Mouse (Mus musculus): ENCODE measurements at regions not wholly inside any gene's neighbourhood (a gene's known extent, or its start where the extent isn't known, plus 50 kb on each side); places are given as distances from the start of the nearest gene placed in this dataset.

GRCm38 (mm10) chr13:116619105-116619504 is 309.6 kb upstream of the Isl1 start:
- H3K36me3 ChIP-seq (replicated peaks): no peaks in the 10 kb centered on the region
- no peak overlapping the region for H3K4me2 ChIP-seq
- no peak overlapping the region for H3K4me3 ChIP-seq
- H3K9ac ChIP-seq: no peak overlapping the region
- H3K9me3 ChIP-seq: no peaks in the 10 kb centered on the region
- 96% methylated on average over 5 of the region's 5 CpGs for WGBS
- no peak for ATAC-seq (replicated peaks)
- H3K4me1 ChIP-seq: no peaks in the 10 kb centered on the region
- H3K27me3 ChIP-seq (replicated peaks): no peaks in the 10 kb centered on the region
- H3K27ac ChIP-seq: no peak overlapping the region

- ATAC-seq (replicated peaks): no peak
- H3K4me1 ChIP-seq: no peaks in the 10 kb centered on the region
- no peaks in the 10 kb centered on the region for H3K9me3 ChIP-seq
- no peaks in the 10 kb centered on the region for H3K36me3 ChIP-seq (replicated peaks)
- H3K4me3 ChIP-seq: no peak overlapping the region
- H3K27me3 ChIP-seq (replicated peaks): no peaks in the 10 kb centered on the region
- WGBS: 94% methylated on average over 4 of the region's 4 CpGs
- H3K4me2 ChIP-seq: no peak overlapping the region
- H3K9ac ChIP-seq: no peak overlapping the region
- no peak overlapping the region for H3K27ac ChIP-seq
Measured at GRCm38 (mm10) chr13:116596346-116596745, 286.9 kb upstream of the Isl1 start.

- no peak overlapping the region for H3K4me3 ChIP-seq
- H3K9me3 ChIP-seq: no peaks in the 10 kb centered on the region
- H3K27ac ChIP-seq: no peak overlapping the region
- H3K27me3 ChIP-seq (replicated peaks): no peaks in the 10 kb centered on the region
- no peaks in the 10 kb centered on the region for H3K4me1 ChIP-seq
- H3K4me2 ChIP-seq: no peak overlapping the region
- H3K9ac ChIP-seq: no peak overlapping the region
- H3K36me3 ChIP-seq (replicated peaks): no peaks in the 10 kb centered on the region
- 87% methylated on average over 2 of the region's 2 CpGs for WGBS
- no peak for ATAC-seq (replicated peaks)
Measured at GRCm38 (mm10) chr13:116595512-116595911, 286.0 kb upstream of the Isl1 start.

GRCm38 (mm10) chr13:116575958-116576335 is 266.5 kb upstream of the Isl1 start:
- H3K36me3 ChIP-seq (replicated peaks): no peaks in the 10 kb centered on the region
- no peak overlapping the region for H3K4me2 ChIP-seq
- ATAC-seq (replicated peaks): peak; percentile 48
- peaks cover 21% of the 10 kb centered on the region for H3K27me3 ChIP-seq (replicated peaks)
- H3K9ac ChIP-seq: no peak overlapping the region
- 0 out of 2 replicates have a peak, but pooled peaks cover 5% of the 10 kb centered on the region for H3K4me1 ChIP-seq
- H3K27ac ChIP-seq: no peak overlapping the region
- H3K9me3 ChIP-seq: no peaks in the 10 kb centered on the region
- H3K4me3 ChIP-seq: no peak overlapping the region

- peak; percentile 93 for ATAC-seq (replicated peaks)
- Histone ChIP-seq H3K27me3 (replicated peaks) (peaks cover 26% of the 10 kb centered on the region), H3K9me3 (no peaks in the 10 kb centered on the region), H3K4me3 (no peak overlapping the region), H3K4me2 (no peak overlapping the region), H3K4me1 (0 out of 2 replicates have a peak, but pooled peaks cover 5% of the 10 kb centered on the region), H3K9ac (no peak overlapping the region), H3K36me3 (replicated peaks) (no peaks in the 10 kb centered on the region), H3K27ac (no peak overlapping the region)
- 13% methylated on average over 11 of the region's 11 CpGs for WGBS
Measured at GRCm38 (mm10) chr13:116575274-116575957, 265.9 kb upstream of the Isl1 start.

GRCm38 (mm10) chr13:116555053-116555452 is 245.6 kb upstream of the Isl1 start:
- Histone ChIP-seq H3K4me2 (no peak overlapping the region), H3K27me3 (replicated peaks) (peaks cover 3% of the 10 kb centered on the region; the same call in 1 of the 2 replicates), H3K4me3 (no peak overlapping the region), H3K36me3 (replicated peaks) (no peaks in the 10 kb centered on the region), H3K9ac (no peak overlapping the region), H3K27ac (no peak overlapping the region), H3K4me1 (no peaks in the 10 kb centered on the region), H3K9me3 (no peaks in the 10 kb centered on the region)
- no peak for ATAC-seq (replicated peaks)
- WGBS: 76% methylated on average over 4 of the region's 4 CpGs

- no peak for ATAC-seq (replicated peaks)
- Histone ChIP-seq H3K27ac (no peak overlapping the region), H3K9me3 (no peaks in the 10 kb centered on the region)
Measured at GRCm38 (mm10) chr13:116535211-116535610, 225.7 kb upstream of the Isl1 start.

GRCm38 (mm10) chr13:116533163-116533562 is 223.7 kb upstream of the Isl1 start:
- Histone ChIP-seq H3K36me3 (replicated peaks) (no peaks in the 10 kb centered on the region), H3K9ac (no peak overlapping the region), H3K4me1 (no peaks in the 10 kb centered on the region), H3K27ac (no peak overlapping the region), H3K27me3 (replicated peaks) (no peaks in the 10 kb centered on the region), H3K4me2 (no peak overlapping the region), H3K9me3 (no peaks in the 10 kb centered on the region), H3K4me3 (no peak overlapping the region)
- 84% methylated on average over 3 of the region's 3 CpGs for WGBS
- no peak for ATAC-seq (replicated peaks)

More at GRCm38 (mm10) chr13:116535211-116535610, 225.7 kb upstream of the Isl1 start:
- WGBS: 87% methylated on average over 3 of the region's 3 CpGs
- H3K36me3 ChIP-seq (replicated peaks): no peaks in the 10 kb centered on the region
- H3K4me3 ChIP-seq: no peak overlapping the region
- no peaks in the 10 kb centered on the region for H3K4me1 ChIP-seq
- H3K27me3 ChIP-seq (replicated peaks): no peaks in the 10 kb centered on the region
- no peak overlapping the region for H3K9ac ChIP-seq
- H3K4me2 ChIP-seq: no peak overlapping the region

GRCm38 (mm10) chr13:116528289-116528688 is 218.8 kb upstream of the Isl1 start:
- Histone ChIP-seq H3K27ac (no peak overlapping the region), H3K4me2 (no peak overlapping the region), H3K36me3 (replicated peaks) (no peaks in the 10 kb centered on the region), H3K4me3 (no peak overlapping the region), H3K9me3 (no peaks in the 10 kb centered on the region), H3K9ac (no peak overlapping the region), H3K27me3 (replicated peaks) (no peaks in the 10 kb centered on the region; the same call in 1 of the 2 replicates), H3K4me1 (peaks cover 4% of the 10 kb centered on the region; the same call in 1 of the 2 replicates)
- ATAC-seq (replicated peaks): no peak
- 65% methylated on average over 1 of the region's 1 CpGs for WGBS

GRCm38 (mm10) chr13:116527037-116527436 is 217.5 kb upstream of the Isl1 start:
- ATAC-seq (replicated peaks): no peak
- Histone ChIP-seq H3K9me3 (no peaks in the 10 kb centered on the region), H3K27ac (no peak overlapping the region), H3K4me3 (no peak overlapping the region), H3K4me1 (peaks cover 4% of the 10 kb centered on the region; the same call in 1 of the 2 replicates), H3K4me2 (no peak overlapping the region), H3K27me3 (replicated peaks) (no peaks in the 10 kb centered on the region; the same call in 1 of the 2 replicates), H3K9ac (no peak overlapping the region), H3K36me3 (replicated peaks) (no peaks in the 10 kb centered on the region)
- WGBS: 84% methylated on average over 7 of the region's 7 CpGs

GRCm38 (mm10) chr13:116523713-116524303 is 214.3 kb upstream of the Isl1 start:
- Histone ChIP-seq H3K27me3 (replicated peaks) (no peaks in the 10 kb centered on the region; the same call in 1 of the 2 replicates), H3K36me3 (replicated peaks) (no peaks in the 10 kb centered on the region), H3K4me1 (peaks cover 4% of the 10 kb centered on the region; the same call in 1 of the 2 replicates), H3K4me3 (no peak overlapping the region), H3K27ac (no peak overlapping the region), H3K9me3 (no peaks in the 10 kb centered on the region), H3K9ac (no peak overlapping the region), H3K4me2 (no peak overlapping the region)
- 4% methylated on average over 8 of the region's 8 CpGs for WGBS
- peak; percentile 75; the same call in 1 of the 2 replicates for ATAC-seq (replicated peaks)

GRCm38 (mm10) chr13:116514640-116515311 is 205.3 kb upstream of the Isl1 start:
- Histone ChIP-seq H3K27me3 (replicated peaks) (no peaks in the 10 kb centered on the region), H3K4me1 (peaks cover 10% of the 10 kb centered on the region; the same call in 1 of the 2 replicates), H3K4me2 (peak overlapping the region; percentile 53), H3K27ac (no peak overlapping the region), H3K4me3 (peak overlapping the region; percentile 28), H3K9ac (peak overlapping the region; percentile 31; the same call in 1 of the 2 replicates), H3K36me3 (replicated peaks) (no peaks in the 10 kb centered on the region), H3K9me3 (no peaks in the 10 kb centered on the region)
- 3% methylated on average over 13 of the region's 13 CpGs for WGBS
- ATAC-seq (replicated peaks): peak; percentile 90
